Mouse (Mus musculus) left cerebral cortex, postnatal 4 days (tissue): ENCODE measurements at regions not wholly inside any gene's neighbourhood (a gene's known extent, or its start where the extent isn't known, plus 50 kb on each side); places are given as distances from the start of the nearest gene placed in this dataset.
A peak's percentile ranks its signal among the peaks of the same experiment; 100 is the strongest.
"Not testable (repeated sequence)": the region's sequence is repeated elsewhere in the genome, so short reads cannot be mapped to it uniquely, and the experiment has no call there.

ENCODE experiments used
- DNase-seq: peaks from one replicate; pipeline ENCODE4 v3.0.0-alpha.2; 2022
- intact Hi-C: fragments of 180-260 bp; cut with DNase I; formaldehyde crosslinking; loops from one replicate; pipeline ENCODE4 v1.15.1; 2025

DNA sequence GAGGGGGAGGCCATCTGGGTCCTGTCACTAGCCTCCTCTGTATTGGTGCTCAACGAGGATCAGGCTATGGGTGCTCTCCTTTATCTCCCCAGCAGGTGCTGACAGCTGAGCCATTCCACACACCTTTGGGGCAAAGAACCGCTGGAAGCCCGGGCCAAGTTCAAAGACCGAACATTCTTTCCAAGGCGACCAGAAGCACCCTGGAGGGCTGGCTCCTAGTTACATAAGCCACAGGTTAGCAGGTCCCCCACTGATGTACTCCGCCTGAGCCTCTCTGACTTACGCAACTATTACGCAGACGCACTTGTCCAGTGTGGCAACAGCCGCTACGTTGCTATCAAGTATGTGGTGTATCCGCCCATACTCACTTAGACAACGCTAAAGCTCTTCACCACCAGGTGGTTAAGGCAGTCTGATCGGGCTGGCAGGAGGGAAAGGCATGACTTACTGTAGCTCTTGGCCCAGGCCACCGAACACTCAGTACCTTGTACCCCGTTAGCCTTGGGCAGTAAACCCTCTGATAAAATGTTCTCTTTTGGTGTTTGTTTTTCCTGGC lies 69.2 kb downstream of the Gm33543 start:
- DNase-seq: no peak
- intact Hi-C loops: no loop called here

DNA sequence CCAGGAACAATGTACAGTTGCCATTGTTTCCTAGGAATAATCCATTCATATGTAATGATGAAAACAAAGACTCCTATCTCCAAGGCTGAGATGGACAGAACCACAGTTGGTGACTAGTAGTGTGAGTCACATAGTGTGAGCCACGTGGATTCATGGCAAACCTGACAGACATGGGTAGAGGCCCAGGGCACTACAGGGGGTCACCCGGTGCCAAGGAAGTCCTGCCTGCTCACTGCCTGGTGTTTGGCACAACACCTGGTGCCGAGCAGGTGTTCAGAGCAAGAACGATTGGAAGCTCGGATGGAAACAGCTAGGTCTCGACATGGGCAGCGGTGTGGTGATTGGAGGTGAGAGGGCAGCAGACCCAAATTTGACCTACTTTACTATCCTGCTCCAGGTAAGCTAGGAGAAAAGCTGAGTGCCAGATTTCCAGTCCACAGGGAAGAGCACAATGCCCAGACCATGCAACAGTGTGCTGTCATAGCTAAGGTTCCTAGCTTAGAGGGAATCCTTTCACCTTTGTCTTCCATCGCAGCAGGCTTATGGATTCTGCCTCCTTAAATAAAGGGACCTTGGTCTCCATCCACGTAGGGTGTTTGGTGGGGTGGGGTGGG lies 69.8 kb downstream of the Gm33543 start:
- intact Hi-C loops: no loop called here
- DNase-seq: no peak

DNA sequence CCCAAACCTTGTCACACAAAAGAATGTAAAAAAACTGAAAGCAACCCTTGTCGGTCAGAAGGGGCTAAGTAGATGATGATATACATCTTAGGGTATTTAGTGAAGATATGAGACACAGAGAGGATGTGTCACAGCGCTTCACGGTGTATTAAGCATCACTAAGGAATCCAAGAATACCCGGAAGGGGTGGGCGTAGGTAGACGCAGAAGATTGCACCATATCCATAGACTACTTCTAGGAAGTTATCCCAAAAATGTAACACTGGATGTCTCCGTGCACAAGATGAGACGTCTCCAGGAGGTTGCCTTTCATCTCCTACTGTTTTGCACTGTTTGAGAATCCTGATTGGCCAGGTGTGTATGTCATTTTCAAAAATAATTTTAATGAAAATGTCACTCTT lies 73.8 kb downstream of the Gm33543 start:
- DNase-seq: no peak
- intact Hi-C loops: no loop called here

DNA sequence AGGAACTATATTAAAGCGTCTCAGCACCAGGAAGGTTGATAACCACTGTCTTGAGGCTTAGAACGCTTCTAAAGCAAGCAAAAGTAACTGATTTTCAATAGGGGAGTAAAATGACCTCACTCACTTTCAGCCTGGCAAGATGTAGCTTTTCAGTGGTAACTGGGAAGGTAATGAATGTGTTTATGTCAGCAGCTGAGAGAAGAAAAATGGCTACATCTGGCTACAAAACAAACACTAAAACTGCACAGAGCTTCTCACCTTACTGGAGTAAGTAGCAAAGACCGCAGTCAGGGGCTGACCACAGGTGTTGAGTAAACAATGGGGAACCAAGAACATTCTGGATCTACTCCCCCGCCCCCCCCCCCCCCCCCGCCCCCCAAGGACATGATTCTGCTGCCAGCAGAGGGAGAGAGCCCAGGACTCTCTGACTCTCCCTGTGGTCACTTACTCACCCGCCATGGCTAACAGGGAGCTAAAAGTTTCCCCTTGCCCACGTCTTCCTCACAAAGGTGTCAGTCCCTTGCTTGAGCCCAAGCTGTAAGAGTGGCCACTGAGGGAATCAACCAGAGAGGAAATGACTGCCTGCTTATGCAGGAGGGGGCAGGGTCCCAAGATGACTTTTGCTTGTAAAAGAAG lies 75.1 kb downstream of the Gm33543 start:
- DNase-seq: no peak
- intact Hi-C loops: no loop called here

DNA sequence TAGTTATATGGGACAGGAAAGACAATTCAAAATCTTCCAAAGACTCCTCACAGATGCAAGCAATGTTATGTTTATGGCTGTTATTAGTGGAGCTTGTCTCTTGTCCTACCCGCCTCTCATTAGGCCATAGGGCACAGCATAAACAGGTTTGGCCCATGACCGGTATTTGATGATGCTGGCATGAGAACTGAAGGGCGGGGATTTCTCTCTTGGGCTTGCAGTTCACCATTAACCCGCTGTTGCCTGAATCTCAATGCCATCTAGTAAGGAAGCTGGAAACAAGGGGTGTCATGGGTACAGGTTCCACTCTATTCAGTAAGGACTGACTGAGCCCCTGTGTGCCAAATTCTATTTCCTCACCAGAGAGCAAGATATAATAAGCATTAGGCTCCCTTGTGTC lies 78.6 kb downstream of the Gm33543 start:
- intact Hi-C loops: no loop called here
- no peak for DNase-seq

DNA sequence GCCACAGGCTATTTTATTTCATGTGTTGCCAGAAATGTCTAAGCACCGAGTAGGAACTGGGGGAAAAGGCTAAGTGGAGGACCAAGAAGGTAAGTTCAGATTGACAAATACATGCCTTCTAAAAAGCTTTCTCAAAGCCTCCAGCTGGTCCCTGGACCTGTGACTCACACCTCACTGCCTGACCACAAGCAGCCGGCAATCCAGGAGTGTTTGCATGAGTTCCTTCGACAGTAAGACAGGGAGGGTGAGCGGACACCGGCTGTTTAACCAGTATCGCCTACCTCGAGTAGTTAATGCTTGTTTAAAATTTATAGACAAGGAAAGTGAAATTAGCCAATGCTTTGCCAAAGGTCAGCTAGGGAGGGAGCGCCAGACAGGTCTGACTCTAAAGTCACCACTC lies 80.1 kb downstream of the Gm33543 start:
- no peak for DNase-seq

DNA sequence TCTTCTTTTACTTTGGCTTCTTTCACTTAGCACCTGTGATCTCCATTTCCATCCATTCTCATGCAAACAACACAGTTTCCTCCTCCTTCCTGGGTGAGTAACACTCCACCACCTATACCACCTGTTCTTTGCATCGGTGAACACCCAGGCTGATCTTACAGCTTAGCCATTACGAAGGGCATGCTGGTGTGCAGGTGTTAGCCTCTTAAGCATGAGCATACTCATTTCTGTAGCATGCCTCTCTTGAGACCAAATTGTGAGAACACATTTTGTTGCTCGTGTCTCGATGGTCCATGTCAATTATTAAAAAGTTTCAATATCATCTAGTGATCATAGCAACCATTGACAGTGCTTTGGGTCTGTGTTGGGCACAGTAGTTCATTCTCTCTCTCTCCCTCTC lies 80.8 kb downstream of the Gm33543 start:
- intact Hi-C loops: no loop called here
- no peak for DNase-seq

More for the DNA sequence above, 80.1 kb downstream of the Gm33543 start:
- intact Hi-C loops: no loop called here

DNA sequence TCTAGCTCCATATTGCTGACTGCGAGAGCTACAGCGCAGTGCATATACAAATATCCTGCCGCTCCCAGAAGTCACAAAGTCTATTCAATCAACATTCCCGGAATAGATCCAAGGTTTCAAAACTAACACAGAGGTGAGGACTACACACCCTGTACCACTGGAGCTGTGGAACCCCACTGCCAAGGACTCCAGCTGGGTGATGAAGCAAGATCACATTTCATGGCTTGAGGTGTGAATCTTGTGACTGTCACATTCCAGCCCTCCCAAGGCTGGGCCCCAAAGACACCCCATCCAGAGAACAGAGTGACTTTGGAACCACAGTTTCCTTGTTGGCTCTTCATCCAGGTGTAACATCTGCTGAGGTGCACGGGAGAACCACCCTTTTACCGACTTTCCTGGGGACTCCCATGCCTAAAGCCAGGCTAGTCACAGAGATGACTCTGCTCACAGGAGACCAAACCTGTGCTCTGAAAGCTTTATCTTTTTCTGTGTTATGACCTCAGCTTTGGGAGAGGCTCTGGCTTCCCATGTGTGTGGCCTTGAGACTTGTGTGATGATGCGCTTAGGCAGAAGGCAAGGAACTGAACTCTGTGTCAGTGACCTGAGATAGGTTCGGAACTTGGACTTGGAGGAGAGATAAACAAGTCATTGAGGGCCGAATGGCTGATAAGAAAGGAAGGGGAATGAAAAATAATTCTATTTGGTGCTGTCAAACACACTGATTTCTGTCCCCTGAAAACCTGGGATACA lies 82.4 kb downstream of the Gm33543 start:
- intact Hi-C loops: no loop called here
- DNase-seq: no peak

DNA sequence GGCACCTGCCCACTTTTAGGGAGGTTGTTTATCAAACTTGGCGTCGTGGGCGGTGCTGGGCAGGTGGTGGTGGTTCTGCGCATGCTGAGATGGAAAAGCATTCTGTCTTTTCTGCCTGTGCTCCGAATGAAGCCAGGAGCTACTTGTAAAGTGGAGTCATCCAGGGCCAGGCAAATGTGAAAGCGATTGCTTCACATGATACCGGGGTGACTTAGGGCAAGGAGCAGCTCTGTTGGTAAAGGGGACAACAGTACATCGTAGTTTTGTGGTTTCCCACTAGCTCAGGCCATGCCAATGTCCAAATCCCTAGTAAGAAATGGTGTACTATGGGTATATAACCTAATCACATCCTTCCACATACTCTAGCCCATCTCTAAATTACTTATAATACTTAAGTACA lies 84.5 kb downstream of the Gm33543 start:
- intact Hi-C loops: no loop called here

DNA sequence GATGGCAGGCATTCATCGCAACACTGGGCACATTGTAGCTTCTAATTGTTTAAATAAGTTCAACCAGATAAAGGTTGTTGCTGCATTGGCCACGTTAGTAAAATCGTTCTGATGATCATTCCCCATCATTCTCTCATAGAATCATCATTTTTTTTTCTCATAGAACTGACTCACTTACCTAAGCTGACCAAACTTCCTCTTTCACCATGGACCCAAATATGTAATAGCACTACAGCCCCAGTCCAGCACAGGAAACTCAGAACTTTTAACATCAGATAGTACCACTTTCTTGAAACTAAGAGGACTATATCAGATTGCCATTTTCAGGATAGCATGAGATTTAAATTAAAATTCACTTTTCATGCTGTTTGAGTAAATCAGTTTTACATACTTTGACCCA lies 82.2 kb upstream of the Anapc15-ps start:
- intact Hi-C loops: no loop called here

More for the DNA sequence above, 84.5 kb downstream of the Gm33543 start:
- no peak for DNase-seq

DNA sequence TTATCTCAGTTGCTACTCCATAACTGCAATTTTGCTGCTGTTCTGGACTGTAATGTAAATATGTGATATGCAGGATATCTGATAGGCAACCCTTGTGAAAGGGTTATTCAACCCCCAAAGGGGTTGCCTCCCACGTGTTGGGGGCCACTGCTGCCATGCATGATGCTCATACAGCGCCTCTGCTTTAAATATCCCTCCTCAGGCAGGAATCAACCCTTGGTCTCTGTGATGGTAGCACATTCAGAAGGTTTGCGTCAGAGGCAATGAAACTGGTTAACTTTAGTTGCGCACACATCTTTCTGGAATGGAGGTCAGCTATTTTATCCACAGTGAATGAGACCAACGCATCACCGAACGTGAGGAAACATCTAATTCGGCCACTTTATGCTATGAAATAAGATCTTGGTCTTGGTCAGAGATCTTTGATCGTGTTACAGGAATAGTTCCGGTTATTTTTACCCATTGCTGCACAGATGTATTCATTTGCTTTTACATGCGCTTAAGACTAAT lies 80.2 kb upstream of the Anapc15-ps start:
- intact Hi-C loops: no loop called here
- DNase-seq: no peak

More for the DNA sequence above, 82.2 kb upstream of the Anapc15-ps start:
- no peak for DNase-seq

DNA sequence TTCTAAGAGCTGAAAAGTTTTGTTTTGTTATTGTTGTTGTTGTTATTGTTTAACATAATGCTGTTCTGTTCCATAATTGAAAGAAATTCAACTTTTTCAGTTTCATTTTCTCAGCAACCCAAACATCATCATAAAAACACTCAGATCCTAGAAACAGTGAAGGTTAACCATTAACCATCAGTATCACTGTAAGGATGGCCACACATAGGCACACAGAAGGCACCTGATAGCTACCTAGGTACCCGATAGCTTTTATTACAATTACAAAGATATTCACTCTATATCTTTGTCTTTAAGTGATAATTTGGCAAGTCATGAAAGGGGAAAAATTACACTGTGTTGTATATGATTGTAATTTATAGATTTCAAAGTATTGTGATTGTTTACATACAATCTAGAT lies 75.1 kb upstream of the Anapc15-ps start:
- intact Hi-C loops: no loop called here
- DNase-seq: no peak

DNA sequence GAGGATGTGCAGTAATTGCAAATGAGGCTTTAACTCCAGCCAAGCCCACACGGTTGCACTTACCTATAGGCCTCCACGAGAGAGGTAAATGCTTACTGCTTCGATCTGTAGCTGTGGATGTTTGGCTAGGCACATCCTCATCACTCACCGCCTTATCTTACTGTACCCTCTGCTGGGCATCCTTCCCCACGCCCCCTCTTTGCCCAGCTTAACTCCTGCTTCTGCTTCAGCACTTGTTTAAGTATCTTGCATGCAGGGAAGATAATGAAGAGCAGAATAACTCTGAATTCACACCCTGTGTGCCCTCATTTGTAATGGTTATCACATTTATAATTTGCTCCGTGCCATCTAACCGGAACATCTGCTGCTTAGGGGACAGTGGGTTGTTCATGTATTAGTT lies 74.7 kb upstream of the Anapc15-ps start:
- intact Hi-C loops: no loop called here
- DNase-seq: no peak

DNA sequence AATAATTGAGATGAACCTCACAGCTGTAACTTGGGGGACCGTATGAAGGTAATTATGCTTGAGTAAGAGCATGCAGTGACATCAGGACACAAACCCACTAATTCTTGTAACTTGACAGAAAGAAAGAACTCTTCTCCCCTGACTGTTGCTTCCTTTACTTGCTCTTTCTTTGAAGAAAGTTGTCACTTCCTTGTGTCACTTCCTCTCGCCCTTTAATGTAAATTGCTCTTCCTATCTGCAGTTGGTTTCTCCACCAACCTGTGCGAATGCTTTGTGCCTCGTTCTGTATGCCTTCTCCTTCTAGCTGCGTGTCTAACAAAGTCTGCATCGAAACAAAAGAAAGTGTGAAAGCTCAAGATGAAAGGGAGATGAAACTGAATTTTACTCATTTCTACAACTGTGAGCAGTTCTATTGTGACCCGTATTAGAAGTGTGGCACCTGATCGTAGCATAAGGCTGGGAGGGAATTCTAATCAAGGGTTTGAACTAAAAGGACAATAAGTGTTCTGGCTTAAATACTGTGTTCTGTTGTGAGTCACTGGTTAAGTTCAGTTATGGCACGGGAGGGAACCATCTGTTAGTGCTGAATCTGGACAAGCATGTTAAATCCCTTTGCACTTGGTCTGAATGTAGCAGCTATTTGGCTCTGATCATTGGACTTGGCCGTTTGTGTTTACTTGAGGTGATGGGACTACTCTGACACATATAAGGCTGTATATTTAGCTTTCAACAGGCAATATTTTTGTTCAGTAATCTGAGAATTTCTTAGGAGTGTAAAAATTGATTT lies 72.8 kb upstream of the Anapc15-ps start:
- intact Hi-C loops: no loop called here
- DNase-seq: no peak

DNA sequence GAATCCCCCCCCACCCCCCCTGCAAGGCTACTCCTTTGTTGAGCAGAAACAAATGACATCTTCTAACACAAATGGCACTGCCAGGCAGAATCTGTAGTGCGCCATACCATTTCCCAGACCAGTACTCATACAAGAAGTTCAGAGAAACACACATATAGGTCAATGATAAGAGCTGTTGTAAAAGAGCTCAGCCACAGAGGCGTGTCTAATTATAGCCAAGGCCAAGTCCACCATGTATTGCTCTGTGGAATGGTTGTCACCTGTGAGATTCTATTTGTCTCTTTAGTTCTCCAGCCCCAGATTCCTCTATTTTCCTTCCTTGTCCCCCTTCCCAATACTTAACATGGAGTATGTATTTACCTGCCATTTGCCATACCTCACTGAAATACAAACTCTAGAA lies 72.0 kb upstream of the Anapc15-ps start:
- intact Hi-C loops: no loop called here
- no peak for DNase-seq

DNA sequence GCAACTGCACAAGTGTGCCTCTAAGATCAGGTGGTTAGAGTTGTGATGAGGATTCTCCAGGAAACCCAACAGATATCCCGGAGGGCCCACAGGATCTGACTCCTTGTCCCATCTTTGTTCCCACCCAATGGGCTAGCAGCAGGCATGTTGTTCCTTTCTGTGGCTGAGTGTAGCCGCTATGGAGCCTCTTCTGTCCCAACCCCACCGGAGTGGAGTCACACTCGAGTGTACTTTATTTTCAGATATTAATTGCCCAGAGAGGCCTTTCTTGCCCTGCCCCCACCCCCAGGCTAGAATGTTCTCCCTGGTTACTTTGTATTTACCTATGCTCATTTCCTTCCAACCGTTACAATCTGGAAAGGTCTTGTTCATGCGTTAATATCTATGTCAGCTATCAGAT lies 70.4 kb upstream of the Anapc15-ps start:
- no peak for DNase-seq
- intact Hi-C loops: no loop called here

DNA sequence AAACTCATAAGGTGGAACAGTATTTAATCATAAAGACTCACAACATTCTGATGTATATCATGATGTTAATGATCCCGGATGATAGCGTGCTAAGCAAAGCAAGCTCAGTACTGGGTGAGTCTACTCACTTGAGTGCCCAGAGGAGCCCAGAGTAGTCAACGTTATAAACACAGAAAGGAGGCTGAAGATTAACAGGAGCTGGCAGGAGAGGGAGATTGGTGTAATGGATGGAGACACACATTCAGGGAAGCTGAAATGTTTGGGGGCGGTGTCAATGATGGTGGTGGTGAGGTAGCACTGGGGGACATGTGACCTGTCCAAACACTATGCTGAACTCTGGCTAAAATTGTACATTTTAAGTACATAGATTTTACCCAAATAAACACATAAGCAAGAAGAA lies 66.2 kb upstream of the Anapc15-ps start:
- DNase-seq: no peak
- intact Hi-C loops: no loop called here

DNA sequence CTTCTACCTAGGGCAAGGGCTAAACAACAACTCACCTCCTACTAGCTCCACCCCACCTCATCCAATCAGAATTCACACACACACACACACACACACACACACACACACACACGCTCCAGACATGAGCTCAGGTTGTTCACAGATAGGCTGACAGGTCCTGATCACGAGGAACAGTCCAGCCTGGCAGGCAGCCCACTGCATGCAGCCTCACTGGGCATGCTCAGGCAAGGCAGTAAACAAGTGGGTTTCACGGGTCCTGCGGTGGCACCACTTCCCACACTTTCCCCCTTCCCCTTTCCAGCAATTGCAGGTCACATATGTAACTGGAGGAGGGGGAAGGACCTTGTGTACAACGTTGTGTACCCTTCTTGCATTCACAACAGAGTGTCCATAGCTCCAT lies 63.5 kb upstream of the Anapc15-ps start:
- DNase-seq, intact Hi-C loops: not testable (repeated sequence)

DNA sequence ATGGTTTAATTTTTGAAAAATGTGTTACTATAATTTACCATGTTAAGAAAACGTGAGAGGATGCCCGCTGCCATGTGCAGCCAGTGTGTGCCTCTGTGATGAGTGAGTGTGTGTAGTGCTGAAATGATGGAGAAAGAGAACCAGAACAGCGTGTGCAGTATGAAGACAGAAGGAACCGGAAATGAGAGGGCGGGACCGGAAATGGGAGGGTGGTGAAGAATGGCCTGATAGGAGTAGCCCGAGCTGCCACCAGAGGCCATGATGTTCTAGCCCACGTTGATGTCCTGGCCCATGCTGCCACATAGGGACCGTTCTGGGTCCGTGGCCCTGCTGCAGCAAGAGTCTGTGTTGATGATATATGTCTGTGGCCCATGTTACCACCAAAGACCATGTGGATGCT lies 57.8 kb upstream of the Anapc15-ps start:
- no peak for DNase-seq
- intact Hi-C loops: no loop called here

DNA sequence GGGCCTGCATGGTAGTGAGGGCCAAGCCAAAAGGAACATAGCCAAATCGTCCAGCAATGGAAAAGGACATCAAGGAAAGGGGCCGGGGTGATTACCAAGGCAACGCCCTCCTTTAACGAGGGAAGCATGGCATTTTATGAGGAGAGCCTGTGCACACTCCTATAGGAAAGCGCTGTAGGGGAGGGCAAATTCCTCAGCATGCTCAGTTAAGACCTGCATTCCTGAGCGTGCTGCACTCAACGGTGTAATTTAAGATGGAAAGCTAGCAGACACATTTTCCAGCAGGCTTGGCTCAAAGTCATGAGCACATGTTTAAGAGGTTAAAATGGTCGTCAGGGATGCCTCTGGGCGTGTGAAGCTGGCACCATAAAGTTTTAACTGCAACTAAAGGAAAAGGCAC lies 56.6 kb upstream of the Anapc15-ps start:
- DNase-seq: no peak
- intact Hi-C loops: no loop called here

DNA sequence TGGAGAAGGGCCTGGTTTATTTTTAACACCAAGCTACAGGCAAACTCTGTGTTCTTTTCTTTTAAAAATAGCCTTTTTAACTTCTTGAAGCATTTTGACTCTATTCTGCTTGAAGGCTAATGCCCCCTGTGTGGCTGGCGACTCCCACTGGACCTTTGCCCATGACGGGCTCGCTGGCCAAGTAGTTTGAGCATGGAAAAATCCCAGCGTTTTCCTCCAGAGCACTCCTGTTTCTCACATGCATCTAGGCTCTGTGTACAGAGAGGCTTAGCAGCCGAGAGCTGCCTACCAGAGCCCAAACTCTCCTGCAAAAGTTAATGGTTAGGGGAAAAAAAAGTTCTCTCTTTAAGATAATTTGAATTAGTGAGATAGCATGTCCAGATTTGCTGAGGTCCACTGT lies 52.7 kb upstream of the Anapc15-ps start:
- peak; percentile 71 for DNase-seq
- intact Hi-C loops: no loop called here
